Mouse (Mus musculus): Measurements from ENCODE around the gene Atxn7.
A peak's percentile ranks its signal among the peaks of the same experiment; 100 is the strongest.
"Not testable (repeated sequence)": the region's sequence is repeated elsewhere in the genome, so short reads cannot be mapped to it uniquely, and the experiment has no call there.

The Atxn7 gene

DNA sequence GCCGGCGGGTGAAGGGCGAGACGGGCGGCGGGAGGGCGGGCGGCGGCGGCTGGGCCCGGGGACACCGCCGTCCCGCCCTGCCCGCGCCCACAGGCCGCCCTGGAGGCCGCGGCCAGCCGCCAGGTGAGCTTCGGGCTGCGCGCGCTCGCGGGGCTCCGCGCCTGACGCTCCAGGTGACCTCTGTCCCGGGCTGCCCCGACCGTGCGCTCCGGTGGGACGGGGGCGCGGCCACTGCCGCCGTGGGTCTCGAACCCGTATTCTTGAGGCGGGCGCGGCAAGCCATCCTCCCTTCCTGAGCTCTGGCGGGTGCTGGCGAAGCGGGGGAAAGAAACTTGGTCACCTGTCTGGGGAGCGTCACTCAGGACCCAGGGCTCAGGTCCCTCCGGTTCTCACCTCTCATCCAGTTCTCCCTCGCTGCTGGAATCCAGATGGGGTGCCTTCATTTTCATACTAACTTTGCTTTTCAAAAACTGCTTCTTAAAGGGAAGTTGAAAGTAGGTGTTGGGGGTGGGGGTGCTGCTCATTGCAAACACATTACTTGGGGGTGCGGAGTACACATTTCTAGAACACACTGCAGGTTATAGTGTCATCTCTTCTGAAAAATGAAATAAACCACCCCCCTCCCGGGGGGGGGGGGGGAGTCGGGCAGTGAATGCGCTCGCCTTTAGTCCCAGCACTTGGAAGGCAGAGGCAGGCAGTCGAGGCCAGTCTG is at the start of gene Atxn7, which contains the start of gene Thoc7:
Atxn7 (plus strand) TSS at position 40 of the 712 bp plus-strand sequence.
Thoc7 (minus strand) TSS at position 452 of the 712 bp plus-strand sequence.
- DNase-seq (ENCODE audit: low read depth, low spot score), result peak; percentile 65

DNA sequence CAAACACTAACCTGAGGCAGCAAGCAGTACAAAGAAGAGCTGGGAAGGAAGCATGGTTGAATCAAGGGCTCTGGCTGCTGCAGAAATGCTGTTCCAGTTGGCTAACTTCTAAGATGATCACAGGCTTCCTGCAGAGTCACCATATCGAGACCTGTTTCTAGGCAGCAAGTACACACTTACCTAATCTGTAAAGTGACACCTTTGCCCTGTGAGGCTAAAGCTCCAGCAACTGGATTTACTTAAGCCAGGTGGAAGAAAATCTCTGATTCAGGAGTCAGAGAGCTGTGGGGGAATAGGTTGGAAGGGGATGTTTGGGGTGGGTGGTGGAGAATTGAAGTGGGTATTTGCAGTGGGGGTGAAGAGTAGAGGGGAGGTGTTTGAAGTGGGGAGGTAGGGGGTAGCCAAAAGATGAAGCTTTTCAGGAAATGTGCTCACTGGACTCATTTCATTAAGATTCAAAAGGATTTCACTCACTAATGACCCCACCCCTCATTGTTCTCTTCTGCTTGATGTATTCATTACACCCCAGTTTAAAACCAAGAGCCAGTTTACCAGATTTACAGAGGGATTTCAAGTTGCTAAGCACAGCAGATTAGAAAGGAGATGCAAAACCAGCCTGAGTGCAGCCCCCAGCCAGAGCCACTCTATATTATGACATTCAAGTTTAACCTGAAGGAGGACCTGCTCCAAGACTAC is 46.7 kb upstream of the Atxn7 start, which contains the start of gene Gm281:
Gm281 (minus strand) TSS at position 92 of the 696 bp plus-strand sequence.
- peak; percentile 82 for DNase-seq (ENCODE audit: low read depth, low spot score)

DNA sequence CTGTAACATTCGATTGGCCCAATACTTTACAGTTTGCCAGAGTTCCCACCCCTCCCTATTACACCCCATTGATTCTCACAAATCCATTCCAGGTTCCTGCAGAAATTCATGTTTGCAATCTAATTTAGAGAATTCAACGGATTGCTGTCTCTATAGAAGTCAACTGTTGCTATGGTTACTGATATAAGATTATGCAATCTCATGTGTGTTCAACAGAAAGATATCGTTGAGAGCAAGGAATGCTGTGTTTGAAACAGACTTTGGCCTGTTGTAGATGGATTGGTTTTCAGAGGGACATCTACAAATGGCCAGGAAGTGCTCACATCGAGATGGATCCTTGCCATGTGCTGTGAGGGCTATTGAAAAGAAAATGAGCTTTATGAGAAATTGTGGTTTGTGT is 46.0 kb upstream of the Atxn7 start:
- DNase-seq (ENCODE audit: low read depth, low spot score), result peak; percentile 8

DNA sequence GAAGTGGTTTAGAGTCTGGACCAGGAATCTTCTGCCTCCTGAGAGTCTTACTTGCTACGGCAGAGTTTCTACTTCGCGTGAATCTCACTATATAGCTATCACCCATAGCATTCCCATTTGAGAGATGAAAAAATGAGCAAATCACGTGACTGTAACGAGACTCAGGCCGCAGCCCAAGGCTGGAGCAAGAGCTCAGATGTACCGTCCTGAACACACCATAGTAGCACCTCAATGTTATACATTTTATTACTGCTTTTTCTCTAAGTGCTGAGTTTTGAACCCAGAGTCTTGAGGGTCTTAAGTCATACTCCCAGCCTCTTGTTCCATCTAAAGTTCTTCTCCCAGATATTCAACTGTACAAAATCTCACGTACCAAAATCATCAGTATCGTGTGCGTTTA is 44.0 kb upstream of the Atxn7 start:
- DNase-seq (ENCODE audit: low read depth, low spot score), result no peak

DNA sequence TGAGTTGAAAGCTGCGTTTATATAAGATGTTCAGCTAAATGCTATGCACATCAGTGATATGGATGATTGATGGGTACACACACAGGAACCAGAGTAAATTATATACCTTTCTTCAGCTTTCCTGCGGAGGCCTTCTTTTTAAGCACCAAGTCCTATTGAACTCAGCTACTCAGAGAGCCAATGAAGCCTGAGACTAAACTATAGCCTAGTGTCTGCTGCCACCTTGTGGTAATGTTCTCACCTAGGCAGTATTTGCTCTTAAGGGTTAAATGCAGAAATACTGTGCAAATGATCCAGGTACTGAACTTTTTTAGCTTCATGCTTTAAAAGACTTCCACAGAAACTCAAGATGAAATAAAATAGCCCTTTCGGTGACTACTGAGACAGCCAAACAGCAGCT is 43.6 kb upstream of the Atxn7 start:
- DNase-seq (ENCODE audit: low read depth, low spot score), result peak; percentile 88

DNA sequence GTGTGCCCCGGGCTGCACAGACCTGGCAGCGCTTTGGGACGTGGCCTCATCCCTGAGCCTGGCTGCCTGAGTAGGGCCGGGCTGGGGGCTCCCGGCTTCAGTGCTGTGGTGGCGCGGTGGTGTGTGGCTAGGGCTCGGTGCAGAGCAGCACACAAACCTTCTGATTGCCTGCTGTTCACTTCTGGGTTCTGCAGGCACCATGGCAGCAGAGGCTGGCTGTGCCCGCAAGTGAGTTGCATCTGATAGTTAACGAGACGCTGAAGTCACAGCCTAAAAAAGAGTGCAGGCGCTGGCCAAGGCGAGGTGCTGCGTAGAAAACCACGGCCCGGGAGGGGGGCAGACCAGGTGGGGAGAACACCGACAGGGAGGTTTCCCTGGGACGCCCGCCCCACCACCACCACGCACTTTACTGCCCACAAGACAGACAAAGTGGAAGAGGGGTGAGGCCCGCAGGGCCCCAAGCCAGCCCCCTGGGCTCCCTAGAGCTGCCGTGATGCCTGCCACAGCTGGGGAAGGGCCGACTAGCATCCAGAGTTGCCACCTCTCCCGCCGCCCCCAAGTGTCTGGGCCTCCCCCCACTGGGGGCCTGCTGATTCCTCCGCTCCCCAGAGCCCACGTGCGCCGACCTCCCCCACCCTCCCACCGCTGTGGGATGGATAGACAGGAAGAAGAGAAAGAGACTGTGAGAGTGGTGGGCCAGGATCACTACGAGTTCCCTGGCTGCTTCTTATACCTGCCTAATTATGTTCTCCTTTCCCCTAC is 27.8 kb upstream of the Atxn7 start:
- DNase-seq (ENCODE audit: low read depth, low spot score), result no peak

DNA sequence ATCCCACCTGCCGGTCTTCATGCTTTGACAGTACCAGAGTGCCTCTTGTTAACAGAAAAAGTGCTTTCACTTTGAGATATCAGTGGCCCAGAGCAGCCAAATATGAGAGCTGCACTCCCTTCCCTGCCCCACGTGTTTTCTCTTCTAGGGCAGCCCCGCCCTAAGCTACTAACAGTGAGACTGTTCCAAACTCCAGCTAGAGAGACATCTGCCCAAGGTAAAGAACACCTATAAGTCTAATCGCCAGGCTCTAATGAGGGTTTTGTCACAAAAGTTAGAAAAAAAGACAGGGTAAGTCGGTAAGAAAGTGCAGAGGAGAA is 27.2 kb upstream of the Atxn7 start:
- DNase-seq (ENCODE audit: low read depth, low spot score), result no peak

DNA sequence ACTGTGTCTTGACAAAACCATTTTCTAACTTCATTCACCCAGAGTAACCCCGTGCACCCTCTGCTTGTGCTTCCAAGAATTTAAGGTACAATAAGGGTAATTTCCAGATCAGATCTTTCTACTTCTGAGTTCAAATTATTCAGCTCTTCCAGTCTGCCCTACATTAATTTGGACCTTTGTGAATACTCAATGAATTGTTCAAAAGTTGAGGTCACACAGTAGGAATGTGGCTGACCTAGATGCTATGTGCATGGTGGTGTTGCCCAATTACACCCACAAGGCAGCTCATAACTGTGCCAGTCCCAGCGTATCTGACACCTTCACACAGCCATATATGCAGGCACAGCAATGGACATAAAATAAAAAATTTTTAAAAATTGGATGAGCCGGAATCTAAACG is 16.6 kb upstream of the Atxn7 start:
- no peak for DNase-seq (ENCODE audit: low read depth, low spot score)

DNA sequence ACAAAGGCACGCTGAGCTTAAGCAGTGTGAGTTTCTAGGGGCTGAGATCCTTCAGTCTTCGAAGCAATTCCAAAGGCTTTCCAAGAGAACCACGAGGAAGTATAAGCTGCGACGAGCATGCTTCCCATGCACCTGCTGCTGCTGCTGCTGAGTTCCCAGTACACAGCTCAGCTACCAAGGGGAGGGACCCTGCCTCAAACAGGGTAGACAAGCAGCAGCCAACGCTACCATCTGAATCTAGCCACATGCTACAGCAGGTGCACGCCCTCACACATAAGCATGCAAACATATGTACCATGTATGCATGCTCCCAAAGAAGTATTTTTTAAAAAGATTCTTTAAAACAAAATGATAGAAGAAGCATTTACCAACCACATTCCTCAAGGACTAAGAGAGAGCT is 12.9 kb upstream of the Atxn7 start:
- DNase-seq (ENCODE audit: low read depth, low spot score), result no peak

DNA sequence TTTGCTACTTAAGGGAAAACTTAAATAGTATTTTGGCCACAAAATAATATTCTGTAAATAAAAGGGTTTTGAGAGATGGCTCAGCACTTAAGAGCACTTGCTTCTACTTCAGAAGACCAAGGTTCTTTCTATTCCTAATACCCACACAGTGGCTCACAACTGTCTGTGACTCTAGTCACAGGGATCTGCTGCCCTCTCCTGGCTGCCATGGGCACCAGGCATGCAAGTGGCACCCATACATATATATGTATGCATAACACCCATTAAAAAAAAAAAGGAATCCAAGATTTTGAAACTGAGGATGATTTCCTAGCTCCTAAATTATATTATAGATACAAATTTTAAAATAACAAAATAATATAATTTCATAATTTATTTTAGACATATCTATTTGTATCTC is 10.8 kb upstream of the Atxn7 start:
- DNase-seq (ENCODE audit: low read depth, low spot score), result peak; percentile 56

DNA sequence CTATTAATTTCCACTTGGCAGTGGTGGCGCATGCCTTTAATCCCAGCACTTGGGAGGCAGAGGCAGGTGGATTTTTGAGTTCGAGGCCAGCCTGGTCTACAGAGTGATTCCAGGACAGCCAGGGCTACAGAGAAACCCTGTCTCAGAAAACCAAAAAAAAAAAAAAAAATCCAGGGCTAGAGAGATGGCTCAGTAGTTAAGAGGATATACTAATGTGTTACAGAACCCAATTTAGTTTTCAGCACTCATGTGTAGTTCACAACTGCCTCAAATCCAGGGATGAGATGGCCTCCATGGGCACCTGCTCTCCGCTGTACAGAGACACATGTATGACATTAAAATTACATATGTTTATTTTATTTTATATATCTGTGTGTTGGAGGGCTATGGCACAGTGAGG is 9.1 kb upstream of the Atxn7 start:
- DNase-seq (ENCODE audit: low read depth, low spot score), result not testable (repeated sequence)

DNA sequence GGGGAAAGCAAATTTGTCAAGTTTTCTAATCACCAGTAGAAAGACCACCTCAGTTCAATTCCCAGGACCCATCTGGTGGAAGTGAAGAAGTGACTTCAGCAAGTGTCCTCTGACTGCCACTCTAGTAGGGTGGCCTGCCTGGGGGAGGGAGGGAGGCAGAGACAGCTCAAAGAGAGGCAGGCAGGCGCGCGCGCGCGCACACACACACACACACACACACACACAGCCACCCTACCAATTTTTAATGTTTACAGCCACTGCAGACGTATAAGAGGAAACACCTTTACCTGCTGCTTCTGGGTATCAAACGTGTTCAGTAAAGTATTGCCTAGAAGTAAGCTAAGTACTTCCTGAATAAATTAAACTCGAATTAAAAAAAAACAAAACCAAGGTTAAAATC is 1.2 kb upstream of the Atxn7 start:
- peak; percentile 24 for DNase-seq (ENCODE audit: low read depth, low spot score)

DNA sequence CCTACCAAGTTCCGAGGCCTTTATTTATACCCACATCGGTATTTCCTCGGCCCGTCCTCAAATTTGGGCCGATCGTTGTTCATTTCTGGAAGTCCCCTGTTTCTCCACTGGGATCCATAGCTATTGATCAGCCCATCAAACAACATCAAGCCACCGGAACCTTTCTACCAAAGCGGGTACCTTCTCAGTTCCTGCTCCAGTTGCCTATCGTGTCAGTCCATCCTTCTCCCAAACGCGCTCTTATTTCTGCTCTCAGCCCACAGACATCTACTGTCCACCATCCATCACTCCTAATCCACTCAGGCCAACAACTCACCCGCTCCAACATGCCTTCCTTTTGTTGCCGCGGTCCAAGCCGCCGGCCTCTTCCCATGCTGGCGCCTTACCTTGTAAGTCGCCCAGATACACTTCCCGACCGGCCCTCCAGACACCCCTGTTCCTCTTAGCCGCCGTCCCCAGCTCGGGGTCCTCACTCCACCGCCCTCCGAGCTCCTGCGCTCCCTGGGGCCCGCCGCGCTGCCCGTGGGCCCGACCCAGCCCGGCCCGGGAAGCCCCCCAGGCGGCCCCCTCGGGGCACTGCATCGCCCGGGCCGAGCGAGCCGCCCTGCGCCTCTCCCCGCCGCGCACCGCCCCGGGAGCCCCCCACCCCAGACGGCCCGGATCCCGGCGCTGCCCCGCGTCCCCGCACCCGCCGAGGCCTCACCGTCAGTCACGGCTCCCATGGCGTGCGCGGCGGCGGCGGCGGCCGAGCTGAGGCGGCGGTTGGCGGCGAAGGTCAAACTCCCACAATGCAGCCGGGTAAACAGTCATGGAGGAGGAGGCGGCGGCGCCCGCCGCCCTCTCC is 536 bp upstream of the Atxn7 start:
- DNase-seq (ENCODE audit: low read depth, low spot score), result peak; percentile 75

DNA sequence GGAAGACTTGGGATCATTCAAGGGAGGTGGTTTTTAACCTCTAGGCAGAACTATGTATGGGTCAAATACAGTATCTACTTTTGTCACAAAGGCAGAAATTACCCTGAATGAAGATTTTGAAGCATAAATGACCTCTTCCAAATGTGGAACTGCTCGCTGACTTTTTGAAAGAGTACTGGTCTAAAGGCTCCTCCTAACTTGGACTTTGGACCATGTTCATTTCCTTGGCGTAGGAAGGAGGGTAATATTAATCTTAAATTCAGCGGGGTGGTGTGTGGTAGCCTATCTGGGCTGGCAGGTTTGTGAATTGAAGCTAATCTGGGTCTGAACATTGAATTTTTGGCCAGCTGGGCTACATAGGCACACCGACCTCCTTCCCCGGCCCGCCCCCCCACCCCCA is 1.2 kb downstream of the Atxn7 start:
- DNase-seq (ENCODE audit: low read depth, low spot score), result no peak

DNA sequence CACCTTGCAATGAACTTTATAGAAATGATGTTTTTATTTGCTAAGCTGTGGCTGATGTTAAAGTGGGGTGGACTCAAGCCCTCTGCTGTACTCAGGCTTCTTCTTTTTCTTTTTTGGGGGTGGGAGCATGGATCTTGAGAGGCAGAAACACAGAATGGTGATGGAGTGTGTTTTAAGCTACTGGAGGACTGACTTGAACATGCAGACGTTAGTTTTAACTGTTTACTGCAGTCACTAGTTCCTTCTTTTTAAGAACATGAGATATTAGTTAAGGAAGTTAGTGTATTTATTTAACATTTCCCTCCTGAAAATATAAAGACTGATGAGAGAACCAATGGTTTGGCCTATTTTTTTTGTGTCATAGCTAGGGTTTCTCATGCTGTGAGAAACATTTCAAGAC is 2.3 kb downstream of the Atxn7 start:
- no peak for DNase-seq (ENCODE audit: low read depth, low spot score)

DNA sequence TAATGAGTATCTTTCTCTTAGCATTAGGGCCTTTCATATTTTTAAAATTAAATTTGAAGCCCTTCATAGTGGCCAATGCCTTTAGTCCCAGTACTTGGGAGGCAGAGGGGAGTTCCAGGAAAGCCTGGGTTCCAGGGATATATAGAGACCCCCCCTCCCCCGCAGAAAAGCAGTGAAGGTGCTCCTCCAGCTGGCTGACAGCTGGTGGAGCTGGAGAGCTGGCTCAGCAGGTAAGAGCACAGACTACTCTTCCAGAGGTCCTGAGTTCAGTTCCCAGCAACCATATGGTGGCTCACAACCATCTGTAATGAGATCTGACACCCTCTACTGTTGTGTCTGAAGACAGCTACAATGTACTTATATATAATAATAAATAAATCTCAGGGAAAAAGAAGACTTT is 6.4 kb downstream of the Atxn7 start:
- DNase-seq (ENCODE audit: low read depth, low spot score), result no peak

DNA sequence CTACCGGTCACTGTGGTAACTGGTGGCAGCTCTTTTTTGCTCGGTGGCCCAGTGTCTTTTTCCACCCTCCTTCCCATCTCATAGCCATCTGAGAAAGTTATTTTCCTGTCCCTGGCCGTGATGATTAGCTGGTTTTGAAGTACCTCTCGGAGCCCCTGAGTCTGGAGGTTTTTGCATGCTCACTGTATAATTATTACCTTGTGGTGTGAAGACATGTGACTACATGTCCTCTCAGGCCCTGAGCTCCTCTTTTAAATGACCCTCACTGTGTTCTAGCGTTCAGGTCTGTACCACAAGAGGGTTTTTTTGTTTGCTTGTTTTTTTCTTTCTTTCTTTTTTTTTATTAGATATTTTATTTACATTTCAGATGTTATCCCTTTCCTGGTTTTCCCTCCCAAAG is 7.2 kb downstream of the Atxn7 start:
- no peak for DNase-seq (ENCODE audit: low read depth, low spot score)

DNA sequence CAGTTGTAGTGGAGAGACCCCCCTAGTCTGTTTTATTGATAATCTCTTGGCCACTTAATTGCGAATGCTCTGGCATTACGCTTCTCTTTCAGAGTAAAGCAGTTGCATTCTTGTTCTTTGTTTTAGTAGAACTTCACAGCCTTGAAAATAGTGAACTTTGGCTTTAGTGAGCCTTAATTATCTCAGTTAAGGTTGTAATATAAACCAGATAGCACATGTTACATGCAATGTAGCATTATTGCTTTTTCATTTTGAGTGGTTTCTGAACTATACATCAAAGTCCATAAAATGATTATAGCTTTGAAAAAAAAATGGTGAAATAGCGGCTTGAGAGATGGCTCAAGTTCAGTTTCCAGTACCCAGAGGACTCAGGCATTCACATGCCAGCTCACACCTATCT is 9.3 kb downstream of the Atxn7 start:
- DNase-seq (ENCODE audit: low read depth, low spot score), result no peak

DNA sequence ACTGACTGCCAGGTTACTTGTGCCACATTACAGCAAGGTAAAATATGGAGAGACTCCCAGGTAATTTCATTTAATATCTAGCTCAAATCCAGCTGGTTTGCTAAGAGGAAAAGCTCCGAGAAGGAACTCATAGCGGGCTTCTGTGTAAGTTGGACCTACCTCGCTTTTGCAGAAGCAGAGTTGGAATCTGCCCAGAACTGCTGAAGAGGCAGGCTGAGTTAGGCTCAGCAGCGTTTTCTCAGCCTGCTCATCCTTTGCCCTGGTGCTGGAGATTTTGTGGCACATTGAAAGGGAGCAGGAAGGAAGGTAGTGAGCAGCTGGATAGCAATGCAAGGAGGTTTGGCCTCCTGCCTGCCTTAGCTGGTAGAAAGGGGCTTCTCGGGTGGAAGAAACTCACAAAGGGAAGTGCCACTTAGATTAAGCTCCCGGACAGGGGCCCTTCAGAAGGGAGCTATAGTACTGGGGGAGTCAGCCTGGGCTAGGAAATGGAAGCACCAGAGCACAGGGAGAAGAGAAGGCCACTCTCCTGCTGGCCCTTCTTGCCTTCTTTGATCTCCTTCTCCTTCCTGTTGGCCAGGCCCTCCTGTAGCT is 10.5 kb downstream of the Atxn7 start:
- DNase-seq (ENCODE audit: low read depth, low spot score), result no peak

DNA sequence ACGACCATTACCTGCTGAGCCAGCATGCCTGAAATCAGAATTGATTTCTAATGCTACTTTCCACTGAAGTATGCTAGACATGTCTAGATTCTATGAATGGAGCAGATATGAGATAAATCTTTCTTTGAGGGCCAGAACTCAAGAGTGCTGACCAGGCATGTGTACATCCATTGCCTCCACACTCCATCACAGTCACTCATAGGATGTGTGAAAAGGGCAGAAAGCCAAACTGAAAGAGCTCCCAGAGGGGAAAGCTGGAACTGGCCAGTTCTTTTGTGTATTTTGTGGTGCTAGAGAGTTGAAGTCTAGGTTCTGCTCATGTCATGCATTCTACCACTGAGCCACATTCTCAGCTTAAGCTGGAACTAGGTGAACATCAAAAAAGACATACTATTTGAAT is 16.3 kb downstream of the Atxn7 start:
- DNase-seq (ENCODE audit: low read depth, low spot score), result no peak

DNA sequence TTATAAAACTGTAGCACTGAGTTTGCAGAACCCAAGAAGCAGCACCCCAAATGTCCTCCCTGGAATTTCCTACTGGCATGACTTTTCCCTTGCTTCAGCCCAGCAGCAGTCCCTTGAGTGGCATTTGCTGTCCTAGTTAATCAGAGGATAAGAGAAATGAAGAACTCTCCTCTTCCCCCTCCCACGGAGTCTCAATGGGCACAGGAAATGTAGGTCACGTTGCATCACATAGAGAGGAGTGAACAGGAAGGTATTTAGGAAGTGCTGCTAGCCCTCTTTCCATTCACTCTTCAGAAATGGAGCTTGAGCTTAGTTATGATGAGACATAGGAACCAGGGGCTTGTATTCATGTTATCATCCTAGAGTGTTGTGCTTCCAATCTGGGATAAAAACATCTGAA is 20.0 kb downstream of the Atxn7 start:
- no peak for DNase-seq (ENCODE audit: low read depth, low spot score)
